Mouse (Mus musculus): ENCODE data around the gene Spred2.

Spred2 gene

GRCm38 (mm10) chr11:19984029-19984428, 59.9 kb downstream of the Spred2 start:
- DNase-seq (ENCODE audit: low spot score in 2 of 2), result no peak

- no peak for DNase-seq (ENCODE audit: low spot score in 2 of 2)
Observed at GRCm38 (mm10) chr11:19985283-19985854, 61.2 kb downstream of the Spred2 start.

DNA sequence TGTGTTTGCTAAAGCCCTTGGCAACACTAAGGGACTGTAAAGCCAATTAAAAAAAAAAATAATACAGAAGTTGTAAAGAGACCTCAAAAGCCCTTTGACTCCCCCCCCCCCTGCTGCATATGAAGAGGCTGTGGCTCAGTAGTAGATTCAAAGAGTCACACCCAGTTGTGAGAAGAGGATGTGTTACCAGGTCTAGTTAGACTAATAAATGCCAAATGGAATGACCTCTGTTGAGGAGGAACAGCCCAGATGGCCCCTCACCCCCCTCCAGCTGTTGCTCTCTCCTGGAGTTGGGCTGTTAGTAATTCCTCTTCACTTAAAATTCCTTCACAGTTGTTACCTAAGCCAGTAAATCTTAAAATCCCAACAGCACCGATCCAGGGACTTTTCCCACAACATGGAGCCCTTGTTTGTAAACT, 62.3 kb downstream of the Spred2 start:
- no peak for DNase-seq (ENCODE audit: low spot score in 2 of 2)

DNA sequence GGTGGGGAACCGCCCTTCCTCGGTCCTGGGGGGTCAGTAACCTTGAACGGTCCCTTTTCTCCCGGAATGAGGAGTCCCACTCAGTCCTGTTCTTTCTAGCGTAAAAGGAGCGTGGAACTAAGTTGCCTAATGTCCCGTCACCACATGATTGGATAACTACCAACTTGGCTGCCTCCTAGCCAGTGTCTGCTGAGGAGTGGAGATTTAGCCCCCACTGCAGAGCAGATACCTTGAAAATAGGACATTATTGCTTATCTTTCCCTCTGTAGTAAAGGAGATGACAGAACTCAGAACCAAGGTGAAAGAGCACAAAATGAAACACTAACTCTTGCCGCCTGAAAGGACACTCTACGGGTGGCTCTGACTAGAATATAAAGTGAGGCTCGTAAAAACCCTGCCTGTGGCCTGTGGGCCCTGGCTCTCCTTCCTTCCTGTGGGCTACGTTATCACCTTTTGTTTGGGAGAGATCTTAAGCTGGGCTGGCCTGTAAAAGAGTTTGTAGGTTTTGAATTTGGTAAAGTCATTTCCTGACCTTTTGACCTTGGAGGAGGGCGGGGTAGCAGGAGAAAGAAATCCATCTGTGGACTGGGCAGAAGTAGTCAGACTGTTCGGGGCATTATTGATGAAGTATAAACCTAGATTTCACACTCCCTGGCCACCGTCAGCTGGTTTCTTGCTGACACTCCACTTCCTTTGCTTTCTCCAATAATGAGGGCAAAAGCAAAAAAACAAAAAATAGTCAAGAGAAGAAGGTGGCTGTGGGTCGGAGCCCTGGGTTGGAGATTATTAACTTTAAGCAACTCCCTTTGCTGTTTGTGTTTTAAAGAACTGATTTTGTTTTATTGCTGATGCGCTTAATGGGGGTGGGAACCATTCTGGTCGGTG, 62.9 kb downstream of the Spred2 start:
- no peak for DNase-seq (ENCODE audit: low spot score in 2 of 2)

DNA sequence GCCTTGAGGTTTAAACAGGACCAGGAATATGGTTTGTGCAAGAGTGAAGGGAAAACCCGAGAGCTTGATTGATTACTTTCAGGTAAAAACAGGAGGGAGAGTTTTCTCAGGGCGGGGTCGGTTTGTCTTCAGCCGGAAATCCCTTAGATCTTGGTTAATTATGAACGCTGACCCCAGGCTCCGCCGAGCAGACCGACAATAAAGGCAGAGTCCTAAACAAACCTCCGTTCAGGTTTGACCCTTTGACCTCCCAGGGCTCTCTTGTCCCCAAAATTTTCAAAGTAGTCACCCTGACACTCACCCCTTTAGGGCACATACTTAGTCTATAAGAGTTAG, 63.5 kb downstream of the Spred2 start:
- no peak for DNase-seq (ENCODE audit: low spot score in 2 of 2)

- DNase-seq (ENCODE audit: low spot score in 2 of 2), result no peak
Observed at GRCm38 (mm10) chr11:19988224-19988623, 64.0 kb downstream of the Spred2 start.

DNA sequence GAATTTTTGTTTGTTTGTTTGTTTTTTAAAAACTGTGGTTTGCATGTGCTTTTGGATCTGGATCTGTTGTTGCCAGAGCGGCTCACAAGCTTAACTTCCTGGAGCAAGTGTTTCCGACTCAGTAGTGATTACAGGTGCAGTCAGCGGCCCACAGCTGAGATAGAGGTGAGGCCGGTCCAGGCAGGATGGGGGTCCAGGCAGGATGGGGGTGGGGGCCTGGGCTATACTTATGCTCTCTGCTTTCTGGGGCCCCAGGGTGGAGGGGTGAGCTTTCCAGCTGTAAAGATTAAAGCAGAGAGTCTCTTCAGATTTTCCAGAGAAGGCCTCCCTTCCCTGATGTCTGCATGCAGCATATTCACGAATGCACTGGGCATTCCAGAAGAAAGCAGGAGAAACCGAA, 64.5 kb downstream of the Spred2 start:
- DNase-seq (ENCODE audit: low spot score in 2 of 2), result no peak

GRCm38 (mm10) chr11:19989141-19989910, 65.2 kb downstream of the Spred2 start:
- no peak for DNase-seq (ENCODE audit: low spot score in 2 of 2)

DNA sequence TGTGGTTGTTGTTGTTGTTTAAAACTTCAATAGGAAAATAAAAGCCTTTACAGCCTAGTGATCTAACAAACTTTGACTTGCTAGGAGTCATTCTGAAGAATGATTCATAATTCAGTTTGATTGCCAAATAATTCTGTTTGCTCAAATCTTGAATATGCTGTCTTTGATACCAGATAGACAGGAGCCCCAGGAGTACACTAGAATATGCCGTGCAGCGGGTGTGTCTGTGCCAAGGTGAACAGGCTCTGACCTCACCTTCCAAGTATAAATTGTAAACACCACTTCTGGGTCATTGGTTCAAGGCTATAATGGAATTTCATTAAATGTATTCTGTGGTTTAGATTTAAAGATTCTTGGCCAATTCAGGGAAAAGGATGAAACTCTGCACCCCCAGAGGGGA, 66.6 kb downstream of the Spred2 start:
- DNase-seq (ENCODE audit: low spot score in 2 of 2), result no peak

GRCm38 (mm10) chr11:19991303-19991976, 67.3 kb downstream of the Spred2 start:
- no peak for DNase-seq (ENCODE audit: low spot score in 2 of 2)

- DNase-seq (ENCODE audit: low spot score in 2 of 2), result no peak
Observed at GRCm38 (mm10) chr11:19992341-19993281, 68.4 kb downstream of the Spred2 start.

DNA sequence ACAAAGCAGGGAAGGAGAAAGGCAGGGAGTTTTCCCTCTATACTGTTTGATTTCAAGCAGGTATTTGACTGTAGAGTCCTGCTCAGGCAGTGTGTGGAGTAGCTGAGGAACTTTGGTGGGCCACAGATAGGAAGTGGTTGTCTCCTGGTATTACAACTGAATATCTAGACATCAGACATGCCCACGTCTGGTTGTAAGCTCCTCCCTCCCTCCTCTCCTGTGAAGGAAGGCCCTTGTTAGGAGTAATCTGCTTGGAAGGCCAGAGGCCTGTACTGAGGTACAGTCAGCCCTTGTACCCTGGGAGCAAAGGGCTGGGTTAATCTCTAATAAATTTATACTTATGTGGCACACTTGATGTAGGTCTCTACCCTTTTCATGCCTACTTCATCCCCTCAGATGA, 69.6 kb downstream of the Spred2 start:
- no peak for DNase-seq (ENCODE audit: low spot score in 2 of 2)

GRCm38 (mm10) chr11:19994262-19994790, 70.2 kb downstream of the Spred2 start:
- no peak for DNase-seq (ENCODE audit: low spot score in 2 of 2)

DNA sequence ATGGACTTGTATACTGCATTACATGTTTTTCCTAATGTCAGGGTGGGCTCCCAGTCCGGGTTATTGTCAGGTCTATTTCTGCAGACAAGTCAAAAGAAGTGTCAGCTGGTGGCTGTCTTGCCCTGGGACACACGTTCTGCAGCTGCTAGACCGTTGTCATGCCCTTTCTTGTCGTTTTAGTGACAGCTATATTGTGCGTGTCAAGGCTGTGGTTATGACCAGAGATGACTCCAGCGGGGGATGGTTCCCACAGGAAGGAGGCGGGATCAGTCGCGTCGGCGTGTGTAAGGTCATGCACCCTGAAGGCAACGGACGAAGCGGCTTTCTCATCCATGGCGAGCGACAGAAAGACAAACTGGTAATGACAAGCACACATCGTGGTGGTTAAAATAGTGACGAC, 73.8 kb downstream of the Spred2 start:
- no peak for DNase-seq (ENCODE audit: low spot score in 2 of 2)

DNA sequence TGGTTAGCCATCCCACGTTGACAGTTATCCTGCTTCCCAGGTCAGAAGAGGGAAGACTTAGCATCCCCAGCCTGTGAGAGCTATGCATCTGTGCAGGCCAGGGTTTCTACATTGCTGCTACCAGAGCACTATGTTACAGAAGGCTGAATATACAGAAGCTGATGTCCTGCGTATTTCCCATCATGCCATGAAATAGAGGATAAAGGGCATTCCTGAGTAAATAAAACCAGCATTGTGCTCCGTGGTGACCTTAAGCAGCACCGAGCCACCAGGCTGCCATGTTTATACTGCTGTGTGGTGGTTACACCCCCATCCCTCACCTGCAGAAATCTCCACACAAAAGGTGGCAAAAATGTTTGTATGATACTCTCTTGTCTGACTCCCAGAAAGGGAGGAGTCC, 78.7 kb downstream of the Spred2 start:
- DNase-seq (ENCODE audit: low spot score in 2 of 2), result no peak

GRCm38 (mm10) chr11:20007701-20008100, 83.5 kb downstream of the Spred2 start:
- DNase-seq (ENCODE audit: low spot score in 2 of 2), result no peak

DNA sequence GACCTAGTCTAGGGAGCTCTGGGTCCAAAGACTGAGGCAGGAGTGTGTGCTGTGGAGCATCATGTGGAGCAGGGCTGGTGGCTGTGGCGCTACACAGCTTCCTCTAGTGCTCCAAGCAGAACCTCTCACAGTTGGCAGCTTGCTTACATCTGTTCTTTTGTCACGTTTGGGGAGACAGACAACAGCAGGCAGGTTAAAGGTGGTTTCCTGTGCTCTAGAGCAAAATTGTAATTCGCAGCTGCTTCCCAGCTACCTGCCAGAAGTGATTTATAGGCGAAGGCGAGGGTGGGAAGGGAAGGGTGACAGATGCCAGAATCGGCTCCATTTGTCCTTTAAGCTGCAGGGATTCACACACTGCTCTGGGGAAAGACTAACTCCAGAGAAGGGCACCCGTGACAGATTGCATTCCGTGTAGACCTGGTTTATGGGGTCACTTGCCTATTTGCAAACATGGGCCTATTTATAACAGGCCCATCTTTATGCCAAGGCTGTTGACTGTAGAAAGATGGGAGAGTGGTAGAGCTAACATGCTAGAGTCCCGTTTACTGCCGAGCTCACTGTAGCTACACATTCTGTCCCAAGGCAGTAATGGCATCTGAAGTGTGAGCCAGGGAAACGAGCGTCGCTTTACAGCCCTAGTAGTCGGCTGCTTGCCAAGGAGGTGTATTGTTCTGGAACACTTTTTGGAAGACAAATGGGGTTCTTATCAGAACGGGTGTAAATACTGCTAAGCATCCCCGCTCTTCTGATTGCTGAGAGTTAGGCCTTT, 87.2 kb downstream of the Spred2 start:
- DNase-seq (ENCODE audit: low spot score in 2 of 2), result no peak

DNA sequence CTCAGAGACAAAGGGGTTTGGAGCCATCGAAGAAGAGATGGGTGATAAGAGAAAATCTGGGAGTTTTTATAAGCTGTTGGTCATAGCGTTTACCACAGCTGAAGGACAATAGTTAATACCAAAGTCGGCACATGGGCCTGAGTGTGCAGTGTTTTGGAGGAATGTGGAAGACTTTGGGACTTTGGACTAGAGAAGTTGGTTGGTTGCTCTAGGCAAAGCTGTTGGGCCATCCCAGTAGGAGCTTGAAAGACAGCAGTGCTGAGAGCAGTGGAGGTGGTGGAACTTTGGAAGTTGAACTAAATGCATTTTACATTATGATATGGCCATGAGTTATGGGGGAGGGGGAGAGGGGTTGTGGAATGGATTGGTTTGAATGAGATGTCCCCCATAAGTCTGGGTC, 89.2 kb downstream of the Spred2 start:
- DNase-seq (ENCODE audit: low spot score in 2 of 2), result no peak

DNA sequence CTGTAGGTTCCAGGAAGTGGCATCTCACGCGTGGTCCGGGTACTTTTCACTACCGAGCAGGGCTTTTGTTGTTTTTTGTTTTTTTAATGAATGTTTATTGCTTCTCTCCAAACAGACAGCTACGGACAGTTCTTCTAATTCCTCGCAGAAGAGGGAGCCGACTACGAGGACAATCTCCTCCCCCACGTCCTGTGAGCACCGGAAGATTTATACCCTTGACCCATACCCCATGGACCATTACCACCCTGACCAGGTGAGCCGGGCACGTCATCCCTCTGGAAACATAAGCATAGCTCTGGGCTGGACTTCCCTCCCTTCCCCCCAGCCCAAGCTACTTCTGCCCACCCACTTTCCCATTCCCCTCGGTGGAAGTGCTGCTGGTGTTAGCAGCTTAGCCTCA, 93.8 kb downstream of the Spred2 start:
- no peak for DNase-seq (ENCODE audit: low spot score in 2 of 2)

DNA sequence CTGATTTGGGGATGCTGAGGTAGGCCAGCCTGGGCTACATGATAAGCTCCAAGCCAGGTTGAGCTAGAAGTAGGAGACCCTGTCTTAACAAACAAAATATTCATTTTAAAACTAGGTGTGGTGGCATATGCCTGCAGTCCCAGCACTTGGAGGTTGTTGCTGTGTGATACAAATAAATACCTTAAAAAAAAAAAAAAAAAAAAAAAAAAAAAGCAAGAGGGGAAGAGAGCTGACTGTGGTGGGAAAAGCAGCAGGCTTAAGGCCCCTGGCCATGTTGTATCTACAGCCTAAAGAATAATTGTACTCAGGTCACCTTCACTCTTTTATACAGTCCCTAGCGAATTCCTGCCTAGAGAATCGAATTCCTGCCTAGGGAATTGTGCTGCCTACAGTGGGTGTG, 94.7 kb downstream of the Spred2 start:
- DNase-seq (ENCODE audit: low spot score in 2 of 2), result no peak
